Mouse (Mus musculus): Measurements from ENCODE around the gene Dhx37. TPM values are rescaled to one million over a fixed set of nuclear protein-coding genes. Genes with fewer than 3 reads are reported as not detected.
A peak's percentile ranks its signal among the peaks of the same experiment; 100 is the strongest.

Dhx37 gene
- polyA plus RNA-seq, 1 experiment from 2014 or later, result 3.3 TPM

- Histone ChIP-seq H3K9ac (replicated peaks) (peak overlapping the region; percentile 70), H3K27ac (ENCODE audit: low read depth) (peak overlapping the region; percentile 87), H3K4me3 (ENCODE audit: low read depth, low read length) (peak overlapping the region; percentile 53), H3K4me2 (ENCODE audit: low read depth, low read length) (peak overlapping the region; percentile 90), H3K4me1 (ENCODE audit: insufficient read depth) (peaks cover 29% of the 10 kb centered on the region), H3K9me3 (ENCODE audit: low read length) (no peaks in the 10 kb centered on the region), H3K36me3 (replicated peaks; ENCODE audit: insufficient read depth, low read length) (no peaks in the 10 kb centered on the region), H3K27me3 (ENCODE audit: insufficient read depth, low read length) (no peaks in the 10 kb centered on the region)
- peak; percentile 11 for ATAC-seq
- TF ChIP-seq CTCF (IDR thresholded peaks at IDR 0.05; ENCODE audit: low read depth), result no peak
- TF ChIP-seq EP300 (IDR thresholded peaks at IDR 0.05; ENCODE audit: low read depth), result no peak
- under 1% methylated on average over 28 of the region's 28 CpGs for WGBS (ENCODE audit: insufficient replicate concordance)
- peak; percentile 55 for DNase-seq
Measured at GRCm38 (mm10) chr5:125404903-125405545, 28.9 kb downstream of the Dhx37 start.

- 3% methylated on average over 7 of the region's 7 CpGs for WGBS (ENCODE audit: insufficient replicate concordance)
- Histone ChIP-seq H3K4me3 (ENCODE audit: low read depth, low read length) (peak overlapping the region; percentile 53), H3K4me2 (ENCODE audit: low read depth, low read length) (peak overlapping the region; percentile 90), H3K27me3 (ENCODE audit: insufficient read depth, low read length) (no peaks in the 10 kb centered on the region), H3K9ac (replicated peaks) (peak overlapping the region; percentile 70), H3K9me3 (ENCODE audit: low read length) (no peaks in the 10 kb centered on the region), H3K36me3 (replicated peaks; ENCODE audit: insufficient read depth, low read length) (no peaks in the 10 kb centered on the region), H3K4me1 (ENCODE audit: insufficient read depth) (peaks cover 25% of the 10 kb centered on the region), H3K27ac (ENCODE audit: low read depth) (peak overlapping the region; percentile 87)
- ATAC-seq (no peak), DNase-seq (no peak)
- TF ChIP-seq CTCF (IDR thresholded peaks at IDR 0.05; ENCODE audit: low read depth) (no peak), EP300 (IDR thresholded peaks at IDR 0.05; ENCODE audit: low read depth) (no peak)
Measured at GRCm38 (mm10) chr5:125404536-125404902, 29.4 kb downstream of the Dhx37 start.

GRCm38 (mm10) chr5:125403481-125404465 is 30.1 kb downstream of the Dhx37 start:
- no peak for ATAC-seq
- peak overlapping the region; percentile 50; the same call in 1 of the 2 replicates for H3K27ac ChIP-seq (ENCODE audit: low read depth)
- H3K36me3 ChIP-seq (replicated peaks; ENCODE audit: insufficient read depth, low read length), result no peaks in the 10 kb centered on the region
- peaks cover 23% of the 10 kb centered on the region for H3K4me1 ChIP-seq (ENCODE audit: insufficient read depth)
- no peaks in the 10 kb centered on the region for H3K9me3 ChIP-seq (ENCODE audit: low read length)
- WGBS (ENCODE audit: insufficient replicate concordance), result 15% methylated on average over 31 of the region's 31 CpGs
- peak overlapping the region; percentile 90 for H3K4me2 ChIP-seq (ENCODE audit: low read depth, low read length)
- H3K9ac ChIP-seq (replicated peaks), result peak overlapping the region; percentile 39; the same call in 1 of the 2 replicates
- no peaks in the 10 kb centered on the region for H3K27me3 ChIP-seq (ENCODE audit: insufficient read depth, low read length)
- H3K4me3 ChIP-seq (ENCODE audit: low read depth, low read length), result peak overlapping the region; percentile 53
- TF ChIP-seq CTCF (IDR thresholded peaks at IDR 0.05; ENCODE audit: low read depth) (no peak), EP300 (IDR thresholded peaks at IDR 0.05; ENCODE audit: low read depth) (no peak)
- peak; percentile 73 for DNase-seq

GRCm38 (mm10) chr5:125402991-125403390 is 30.9 kb downstream of the Dhx37 start:
- H3K4me2 ChIP-seq (ENCODE audit: low read depth, low read length), result peak overlapping the region; percentile 90
- ATAC-seq, result no peak

GRCm38 (mm10) chr5:125402476-125402875 is 31.4 kb downstream of the Dhx37 start:
- Histone ChIP-seq H3K4me2 (ENCODE audit: low read depth, low read length) (peak overlapping the region; percentile 90), H3K4me1 (ENCODE audit: insufficient read depth) (peaks cover 17% of the 10 kb centered on the region), H3K9me3 (ENCODE audit: low read length) (no peaks in the 10 kb centered on the region), H3K4me3 (ENCODE audit: low read depth, low read length) (peak overlapping the region; percentile 24), H3K27me3 (ENCODE audit: insufficient read depth, low read length) (no peaks in the 10 kb centered on the region), H3K9ac (replicated peaks) (peak overlapping the region; percentile 33), H3K27ac (ENCODE audit: low read depth) (peak overlapping the region; percentile 74), H3K36me3 (replicated peaks; ENCODE audit: insufficient read depth, low read length) (no peaks in the 10 kb centered on the region)
- peak; percentile 18; the same call in 1 of the 2 replicates for ATAC-seq
- no peak for TF ChIP-seq EP300 (IDR thresholded peaks at IDR 0.05; ENCODE audit: low read depth)
- WGBS (ENCODE audit: insufficient replicate concordance), result 49% methylated on average over 10 of the region's 10 CpGs
- DNase-seq, result no peak

More at GRCm38 (mm10) chr5:125402991-125403390, 30.9 kb downstream of the Dhx37 start:
- no peak for DNase-seq
- Histone ChIP-seq H3K9ac (replicated peaks) (peak overlapping the region; percentile 33), H3K4me3 (ENCODE audit: low read depth, low read length) (peak overlapping the region; percentile 24), H3K9me3 (ENCODE audit: low read length) (no peaks in the 10 kb centered on the region), H3K4me1 (ENCODE audit: insufficient read depth) (peaks cover 20% of the 10 kb centered on the region), H3K27me3 (ENCODE audit: insufficient read depth, low read length) (no peaks in the 10 kb centered on the region), H3K27ac (ENCODE audit: low read depth) (peak overlapping the region; percentile 74), H3K36me3 (replicated peaks; ENCODE audit: insufficient read depth, low read length) (no peaks in the 10 kb centered on the region)
- TF ChIP-seq CTCF (IDR thresholded peaks at IDR 0.05; ENCODE audit: low read depth), result no peak
- no peak for TF ChIP-seq EP300 (IDR thresholded peaks at IDR 0.05; ENCODE audit: low read depth)
- 50% methylated on average over 6 of the region's 6 CpGs for WGBS (ENCODE audit: insufficient replicate concordance)

- DNase-seq (no peak), ATAC-seq (no peak)
- no peak overlapping the region for H3K9ac ChIP-seq (replicated peaks)
- no peak overlapping the region for H3K27ac ChIP-seq (ENCODE audit: low read depth)
- peaks cover 4% of the 10 kb centered on the region for H3K4me1 ChIP-seq (ENCODE audit: insufficient read depth)
- H3K27me3 ChIP-seq (ENCODE audit: insufficient read depth, low read length), result no peaks in the 10 kb centered on the region
- no peaks in the 10 kb centered on the region for H3K36me3 ChIP-seq (replicated peaks; ENCODE audit: insufficient read depth, low read length)
- WGBS (ENCODE audit: insufficient replicate concordance), result 44% methylated on average over 7 of the region's 7 CpGs
- no peaks in the 10 kb centered on the region for H3K9me3 ChIP-seq (ENCODE audit: low read length)
- no peak for TF ChIP-seq EP300 (IDR thresholded peaks at IDR 0.05; ENCODE audit: low read depth)
- no peak for TF ChIP-seq CTCF (IDR thresholded peaks at IDR 0.05; ENCODE audit: low read depth)
- no peak overlapping the region for H3K4me2 ChIP-seq (ENCODE audit: low read depth, low read length)
- no peak overlapping the region for H3K4me3 ChIP-seq (ENCODE audit: low read depth, low read length)
Measured at GRCm38 (mm10) chr5:125400903-125401302, 33.0 kb downstream of the Dhx37 start.

All from liver, postnatal 0 days (tissue).